Mouse (Mus musculus) embryonic facial prominence, embryonic 13.5 days (tissue): ENCODE results near the gene Mrpl12. TPM values are rescaled to one million over a fixed set of nuclear protein-coding genes. Genes with fewer than 3 reads are reported as not detected.

Experiments
- ATAC-seq: fragments of 200-750 bp; cut with Nextera tagmentation; 2 replicates; pipeline ENCODE4 v1.8.0; 2017; ENCODE audit warnings: low read depth; ENCODE audit not compliant: insufficient number of reproducible peaks, insufficient read depth, low FRiP score, low TSS enrichment
- H3K27ac ChIP-seq: fragments of 300-500 bp; sonication (generic); 2 replicates; pipeline ENCODE4 v1.5.1; 2015; ENCODE audit warnings: moderate library complexity, mild to moderate bottlenecking, inconsistent platforms
- H3K27me3 ChIP-seq: fragments of 300-500 bp; sonication (generic); 2 replicates; pipeline ENCODE4 v1.6.1; 2015; ENCODE audit warnings: mild to moderate bottlenecking, inconsistent platforms
- H3K36me3 ChIP-seq: fragments of 300-500 bp; sonication (generic); 2 replicates; pipeline ENCODE4 v1.6.1; 2015; ENCODE audit warnings: mild to moderate bottlenecking, inconsistent platforms
- H3K4me1 ChIP-seq: fragments of 300-500 bp; sonication (generic); 2 replicates; pipeline ENCODE4 v1.6.1; 2015; ENCODE audit warnings: inconsistent platforms
- H3K4me2 ChIP-seq: fragments of 300-500 bp; sonication (generic); 2 replicates; pipeline ENCODE4 v1.6.1; 2015; ENCODE audit warnings: moderate library complexity, mild to moderate bottlenecking, inconsistent platforms
- H3K4me3 ChIP-seq: fragments of 300-500 bp; sonication (generic); 2 replicates; pipeline ENCODE4 v1.5.1; 2015; ENCODE audit warnings: mild to moderate bottlenecking, inconsistent platforms
- H3K9ac ChIP-seq: fragments of 300-500 bp; sonication (generic); 2 replicates; pipeline ENCODE4 v1.6.1; 2015; ENCODE audit warnings: mild to moderate bottlenecking, inconsistent platforms
- H3K9me3 ChIP-seq: fragments of 300-500 bp; sonication (generic); 2 replicates; pipeline ENCODE4 v1.6.1; 2016; ENCODE audit warnings: inconsistent platforms
- WGBS: fragments of 180-500 bp; shearing (Covaris S2); methylation state at CpG from one replicate; pipeline ENCODE4 v1.1.7; 2015; ENCODE audit warnings: mixed read lengths; 5-methylcytosine and 5-hydroxymethylcytosine counted together
- polyA plus RNA-seq: library from polyadenylated mRNA; unstranded; fragments of >200 nt; fragmentation: Nextera tagmentation; extraction: Ambion mirVana; gene quantifications from 2 replicates; pipeline ENCODE4 v1.2.1, GENCODE M21; 2015

Mrpl12 gene
- polyA plus RNA-seq, 1 experiment from 2014 or later, result 134 TPM

- peak overlapping the region; percentile 98 for H3K4me3 ChIP-seq
- H3K4me1 ChIP-seq, result peaks cover 19% of the 10 kb centered on the region
- no peaks in the 10 kb centered on the region for H3K27me3 ChIP-seq
- H3K27ac ChIP-seq, result peak overlapping the region; percentile 91
- no peak for ATAC-seq
- H3K36me3 ChIP-seq, result peaks cover 76% of the 10 kb centered on the region
- peak overlapping the region; percentile 73 for H3K4me2 ChIP-seq
- 8% methylated on average over 10 of the region's 10 CpGs for WGBS
- H3K9ac ChIP-seq, result peak overlapping the region; percentile 96
- no peaks in the 10 kb centered on the region for H3K9me3 ChIP-seq
These were observed 838 bp downstream of the Mrpl12 start for GRCm38 (mm10) chr11:120485251-120485650.

GRCm38 (mm10) chr11:120488516-120488915, 4.1 kb downstream of the Mrpl12 start:
- Histone ChIP-seq H3K27ac (no peak overlapping the region), H3K9ac (no peak overlapping the region), H3K36me3 (peaks cover 45% of the 10 kb centered on the region), H3K4me2 (no peak overlapping the region), H3K9me3 (no peaks in the 10 kb centered on the region), H3K4me3 (no peak overlapping the region), H3K4me1 (peaks cover 45% of the 10 kb centered on the region), H3K27me3 (no peaks in the 10 kb centered on the region)
- WGBS, result 80% methylated on average over 4 of the region's 4 CpGs
- no peak for ATAC-seq

GRCm38 (mm10) chr11:120489054-120489761, 4.8 kb downstream of the Mrpl12 start:
- H3K4me1 ChIP-seq, result peaks cover 44% of the 10 kb centered on the region
- H3K36me3 ChIP-seq, result peaks cover 44% of the 10 kb centered on the region
- WGBS, result 60% methylated on average over 4 of the region's 4 CpGs
- H3K27ac ChIP-seq, result no peak overlapping the region
- no peak overlapping the region for H3K4me2 ChIP-seq
- H3K4me3 ChIP-seq, result peak overlapping the region; percentile 4; the same call in 1 of the 2 replicates
- no peak for ATAC-seq
- no peaks in the 10 kb centered on the region for H3K9me3 ChIP-seq
- H3K9ac ChIP-seq, result no peak overlapping the region
- no peaks in the 10 kb centered on the region for H3K27me3 ChIP-seq

- Histone ChIP-seq H3K4me1 (peaks cover 40% of the 10 kb centered on the region), H3K27ac (peak overlapping the region; percentile 87), H3K4me2 (peak overlapping the region; percentile 95), H3K9me3 (no peaks in the 10 kb centered on the region), H3K4me3 (peak overlapping the region; percentile 99), H3K27me3 (no peaks in the 10 kb centered on the region), H3K9ac (no peak overlapping the region), H3K36me3 (peaks cover 55% of the 10 kb centered on the region)
- ATAC-seq, result no peak
- WGBS, result 39% methylated on average over 4 of the region's 4 CpGs
These were observed 6.1 kb downstream of the Mrpl12 start for GRCm38 (mm10) chr11:120490291-120491046.

- ATAC-seq, result peak; percentile 66
- WGBS, result under 1% methylated on average over 35 of the region's 35 CpGs
These were observed 7.1 kb downstream of the Mrpl12 start, which contains the start of gene Slc25a10 for GRCm38 (mm10) chr11:120491317-120492023. TSS of gene Slc25a10 (plus strand) at chr11:120491840.

GRCm38 (mm10) chr11:120492024-120492877, 7.8 kb downstream of the Mrpl12 start:
- peak overlapping the region; percentile 89 for H3K9ac ChIP-seq
- H3K27ac ChIP-seq, result peak overlapping the region; percentile 87
- no peaks in the 10 kb centered on the region for H3K27me3 ChIP-seq
- H3K36me3 ChIP-seq, result peaks cover 56% of the 10 kb centered on the region
- ATAC-seq, result peak; percentile 23
- H3K4me1 ChIP-seq, result peaks cover 34% of the 10 kb centered on the region
- peak overlapping the region; percentile 95 for H3K4me2 ChIP-seq
- no peaks in the 10 kb centered on the region for H3K9me3 ChIP-seq
- H3K4me3 ChIP-seq, result peak overlapping the region; percentile 99
- WGBS, result 0% methylated on average over 48 of the region's 48 CpGs

More at GRCm38 (mm10) chr11:120491317-120492023, 7.1 kb downstream of the Mrpl12 start, which contains the start of gene Slc25a10:
- peak within 1 kb of the TSS; percentile 87 for H3K27ac ChIP-seq
- peak within 1 kb of the TSS; percentile 89 for H3K9ac ChIP-seq
- no peaks in the 10 kb centered on the region for H3K27me3 ChIP-seq
- H3K36me3 ChIP-seq, result peaks cover 56% of the 10 kb centered on the region
- H3K4me3 ChIP-seq, result peak within 1 kb of the TSS; percentile 99
- H3K4me1 ChIP-seq, result peaks cover 34% of the 10 kb centered on the region
- H3K9me3 ChIP-seq, result no peaks in the 10 kb centered on the region
- peak within 1 kb of the TSS; percentile 95 for H3K4me2 ChIP-seq

GRCm38 (mm10) chr11:120492878-120493203, 8.4 kb downstream of the Mrpl12 start:
- no peaks in the 10 kb centered on the region for H3K27me3 ChIP-seq
- peaks cover 34% of the 10 kb centered on the region for H3K4me1 ChIP-seq
- H3K9me3 ChIP-seq, result no peaks in the 10 kb centered on the region
- ATAC-seq, result no peak
- peaks cover 56% of the 10 kb centered on the region for H3K36me3 ChIP-seq
- WGBS, result 20% methylated on average over 3 of the region's 3 CpGs
- peak overlapping the region; percentile 99 for H3K4me3 ChIP-seq
- H3K27ac ChIP-seq, result peak overlapping the region; percentile 87
- peak overlapping the region; percentile 95 for H3K4me2 ChIP-seq
- peak overlapping the region; percentile 89 for H3K9ac ChIP-seq

- H3K27me3 ChIP-seq, result no peaks in the 10 kb centered on the region
- WGBS, result 44% methylated on average over 3 of the region's 3 CpGs
- no peaks in the 10 kb centered on the region for H3K9me3 ChIP-seq
- peaks cover 56% of the 10 kb centered on the region for H3K36me3 ChIP-seq
- no peak for ATAC-seq
- H3K4me2 ChIP-seq, result peak overlapping the region; percentile 95
- H3K4me1 ChIP-seq, result peaks cover 34% of the 10 kb centered on the region
- H3K27ac ChIP-seq, result peak overlapping the region; percentile 87
- H3K4me3 ChIP-seq, result peak overlapping the region; percentile 99
- peak overlapping the region; percentile 89 for H3K9ac ChIP-seq
These were observed 8.9 kb downstream of the Mrpl12 start for GRCm38 (mm10) chr11:120493351-120493750.

GRCm38 (mm10) chr11:120493911-120494310, 9.5 kb downstream of the Mrpl12 start:
- no peaks in the 10 kb centered on the region for H3K9me3 ChIP-seq
- H3K27ac ChIP-seq, result no peak overlapping the region
- H3K4me2 ChIP-seq, result peak overlapping the region; percentile 95
- H3K27me3 ChIP-seq, result no peaks in the 10 kb centered on the region
- H3K4me1 ChIP-seq, result peaks cover 34% of the 10 kb centered on the region
- ATAC-seq, result no peak
- peak overlapping the region; percentile 99; the same call in 1 of the 2 replicates for H3K4me3 ChIP-seq
- peaks cover 56% of the 10 kb centered on the region for H3K36me3 ChIP-seq
- 80% methylated on average over 3 of the region's 3 CpGs for WGBS
- peak overlapping the region; percentile 89; the same call in 1 of the 2 replicates for H3K9ac ChIP-seq

GRCm38 (mm10) chr11:120497436-120497835, 13.0 kb downstream of the Mrpl12 start:
- no peak for ATAC-seq
- Histone ChIP-seq H3K9ac (no peak overlapping the region), H3K36me3 (peaks cover 53% of the 10 kb centered on the region), H3K27ac (no peak overlapping the region), H3K4me1 (peaks cover 21% of the 10 kb centered on the region), H3K4me3 (no peak overlapping the region), H3K27me3 (no peaks in the 10 kb centered on the region), H3K4me2 (no peak overlapping the region), H3K9me3 (no peaks in the 10 kb centered on the region)
- 90% methylated on average over 3 of the region's 3 CpGs for WGBS
